Mouse (Mus musculus): Measurements from ENCODE around the gene Ubtf.

GRCm38 (mm10) chr11:102348101-102348585 lies 28.6 kb upstream of the Ubtf start:
- no peak for TF ChIP-seq CTCF (IDR thresholded peaks at IDR 0.05)
- TF ChIP-seq EP300 (IDR thresholded peaks at IDR 0.05; ENCODE audit: insufficient read depth, low read depth, low read length): no peak
